Mouse (Mus musculus) kidney, embryonic 15.5 days (tissue): ENCODE measurements around the gene Afg1l. TPM values are rescaled to one million over a fixed set of nuclear protein-coding genes. Genes with fewer than 3 reads are reported as not detected.
A peak's percentile ranks its signal among the peaks of the same experiment; 100 is the strongest.

ENCODE experiments used
- ATAC-seq: fragments of 200-750 bp; cut with Nextera tagmentation; replicated peaks from 2 replicates; pipeline ENCODE4 v1.8.0; 2017; ENCODE audit warnings: moderate TSS enrichment; ENCODE audit not compliant: low FRiP score
- H3K27ac ChIP-seq: fragments of 300-500 bp; sonication (generic); 2 replicates; pipeline ENCODE4 v1.5.1; 2015; ENCODE audit warnings: mild to moderate bottlenecking, inconsistent platforms
- H3K27me3 ChIP-seq: fragments of 300-500 bp; sonication (generic); 2 replicates; pipeline ENCODE4 v1.6.1; 2015; ENCODE audit warnings: inconsistent platforms
- H3K36me3 ChIP-seq: fragments of 300-500 bp; sonication (generic); 2 replicates; pipeline ENCODE4 v1.6.1; 2015; ENCODE audit warnings: inconsistent platforms
- H3K4me1 ChIP-seq: fragments of 300-500 bp; sonication (generic); 2 replicates; pipeline ENCODE4 v1.6.1; 2015; ENCODE audit warnings: inconsistent platforms
- H3K4me2 ChIP-seq: fragments of 300-500 bp; sonication (generic); 2 replicates; pipeline ENCODE4 v1.6.1; 2015; ENCODE audit warnings: moderate library complexity, mild to moderate bottlenecking, inconsistent platforms
- H3K4me3 ChIP-seq: fragments of 300-500 bp; sonication (generic); replicated peaks from 2 replicates; pipeline ENCODE4 v1.5.1; 2015; ENCODE audit warnings: mild to moderate bottlenecking, inconsistent platforms
- H3K9ac ChIP-seq: fragments of 300-500 bp; sonication (generic); 2 replicates; pipeline ENCODE4 v1.6.1; 2015; ENCODE audit warnings: mild to moderate bottlenecking, inconsistent platforms
- H3K9me3 ChIP-seq: fragments of 300-500 bp; sonication (generic); replicated peaks from 2 replicates; pipeline ENCODE4 v1.6.1; 2016; ENCODE audit warnings: inconsistent platforms
- WGBS: fragments of 180-500 bp; shearing (Covaris S2); methylation state at CpG from one replicate; pipeline ENCODE4 v1.1.7; 2015; ENCODE audit warnings: mixed read lengths; 5-methylcytosine and 5-hydroxymethylcytosine counted together
- polyA plus RNA-seq: library from polyadenylated mRNA; unstranded; fragments of >200 nt; fragmentation: Nextera tagmentation; extraction: Ambion mirVana; gene quantifications from 2 replicates; pipeline ENCODE4 v1.2.1, GENCODE M21; 2015

Afg1l gene
- polyA plus RNA-seq, 1 experiment from 2014 or later = 7.0 TPM

DNA sequence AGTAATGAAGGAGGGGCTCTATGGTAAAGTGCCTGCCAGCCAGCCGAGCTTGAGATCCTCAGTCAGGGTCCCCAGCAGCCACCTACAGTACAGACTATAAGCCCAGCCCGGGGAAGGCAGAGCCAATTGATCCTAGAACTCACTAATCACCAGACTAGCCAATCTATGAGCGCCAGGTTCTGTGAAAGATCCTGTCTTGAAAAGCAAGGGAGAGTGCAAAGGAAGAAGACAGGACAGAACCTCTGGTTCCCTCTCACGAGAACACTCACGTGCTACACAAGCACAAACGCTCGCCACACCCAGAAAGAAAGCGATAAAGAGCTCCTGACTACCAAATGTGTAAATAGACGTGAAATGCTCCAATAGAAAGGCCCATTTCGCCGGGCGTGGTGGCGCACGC, 13.6 kb downstream of the Afg1l start:
- H3K4me2 ChIP-seq = no peak overlapping the region
- H3K36me3 ChIP-seq = peaks cover 2% of the 10 kb centered on the region; the same call in 1 of the 2 replicates
- no peaks in the 10 kb centered on the region for H3K9me3 ChIP-seq
- WGBS = 78% methylated on average over 14 of the region's 14 CpGs
- H3K4me1 ChIP-seq = peaks cover 7% of the 10 kb centered on the region
- peak overlapping the region; percentile 60 for H3K27ac ChIP-seq
- no peak overlapping the region for H3K4me3 ChIP-seq
- no peaks in the 10 kb centered on the region for H3K27me3 ChIP-seq
- ATAC-seq = no peak
- no peak overlapping the region for H3K9ac ChIP-seq

DNA sequence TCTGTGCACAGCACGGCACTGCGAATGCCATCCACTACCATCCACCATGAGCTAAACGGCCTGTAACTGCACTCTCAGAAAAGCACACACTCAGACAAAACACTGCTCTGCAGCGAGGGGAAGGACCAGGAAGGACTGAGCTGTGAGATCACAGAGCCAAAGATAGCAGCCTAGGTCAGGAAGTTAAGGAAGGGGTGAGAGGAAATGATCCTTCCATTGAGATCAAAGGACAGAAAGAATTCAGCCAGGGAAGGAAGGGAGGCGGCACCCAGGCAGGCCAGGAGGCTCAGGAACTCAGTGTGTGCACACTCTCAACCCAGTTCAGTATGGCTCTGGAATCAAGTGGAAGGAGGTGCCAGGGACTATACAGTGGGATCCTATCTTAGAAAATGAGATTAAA, 14.1 kb downstream of the Afg1l start:
- peak; percentile 71; the same call in 1 of the 2 replicates for ATAC-seq
- H3K36me3 ChIP-seq = peaks cover 6% of the 10 kb centered on the region
- peak overlapping the region; percentile 67 for H3K27ac ChIP-seq
- 22% methylated on average over 5 of the region's 5 CpGs for WGBS
- peaks cover 7% of the 10 kb centered on the region for H3K4me1 ChIP-seq
- no peak overlapping the region for H3K4me2 ChIP-seq
- no peaks in the 10 kb centered on the region for H3K27me3 ChIP-seq
- no peaks in the 10 kb centered on the region for H3K9me3 ChIP-seq
- H3K4me3 ChIP-seq = no peak overlapping the region
- no peak overlapping the region for H3K9ac ChIP-seq

DNA sequence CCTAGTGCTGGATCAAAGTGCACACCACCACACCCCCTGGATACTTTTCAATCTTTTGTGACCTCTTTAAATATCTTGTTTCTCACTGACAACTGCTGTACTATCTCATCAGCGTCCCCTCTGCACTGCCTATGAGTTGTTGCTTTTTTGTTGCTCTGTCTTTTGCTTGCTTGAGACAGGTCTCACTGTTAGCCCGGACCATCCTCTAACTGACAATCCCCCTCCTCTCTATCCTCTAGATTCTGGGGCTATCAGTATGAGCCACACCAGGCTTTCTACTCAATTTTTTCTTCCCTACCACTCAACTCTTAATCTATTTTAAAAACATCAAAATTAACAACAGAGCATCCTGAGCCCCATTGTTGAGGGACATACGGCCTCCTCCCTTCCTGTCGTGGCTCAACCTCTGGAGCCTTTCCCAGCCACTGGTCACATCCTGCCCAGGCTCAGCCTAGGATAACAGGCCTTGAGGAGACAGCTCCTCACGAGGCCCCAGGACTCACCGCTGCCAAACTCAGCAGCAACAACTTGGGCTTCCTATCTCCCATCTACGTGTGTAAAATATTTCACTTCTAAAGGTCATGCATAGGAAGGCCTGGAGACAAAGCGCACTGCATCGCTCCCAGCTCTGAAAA, 20.7 kb downstream of the Afg1l start:
- Histone ChIP-seq H3K4me3 (no peak overlapping the region), H3K9me3 (no peaks in the 10 kb centered on the region; the same call in 1 of the 2 replicates), H3K27me3 (no peaks in the 10 kb centered on the region), H3K27ac (peak overlapping the region; percentile 59), H3K4me1 (no peaks in the 10 kb centered on the region), H3K9ac (no peak overlapping the region), H3K36me3 (peaks cover 13% of the 10 kb centered on the region), H3K4me2 (no peak overlapping the region)
- 58% methylated on average over 9 of the region's 9 CpGs for WGBS
- ATAC-seq = no peak

DNA sequence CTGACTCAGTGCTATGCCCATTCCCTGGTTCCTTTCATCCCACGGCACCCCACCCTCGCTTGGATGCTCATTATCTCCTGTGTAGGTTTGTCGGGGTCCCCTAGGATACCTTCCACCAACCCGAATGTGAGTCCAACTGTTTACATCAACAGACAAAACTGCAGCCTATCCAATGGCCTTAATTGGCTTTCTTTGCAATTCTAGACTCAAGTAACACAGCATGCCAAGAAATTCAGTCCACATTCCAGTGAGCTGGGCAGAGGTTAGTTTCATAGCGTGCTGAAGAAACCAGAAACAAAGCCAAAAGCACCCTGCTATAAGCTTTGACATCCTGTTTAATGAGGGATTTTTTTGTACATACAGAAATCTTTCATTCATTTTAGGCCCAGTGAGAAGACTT, 22.4 kb downstream of the Afg1l start:
- H3K9me3 ChIP-seq = no peaks in the 10 kb centered on the region; the same call in 1 of the 2 replicates
- H3K9ac ChIP-seq = no peak overlapping the region
- WGBS = 75% methylated on average over 5 of the region's 5 CpGs
- no peaks in the 10 kb centered on the region for H3K27me3 ChIP-seq
- H3K27ac ChIP-seq = no peak overlapping the region
- no peak overlapping the region for H3K4me2 ChIP-seq
- ATAC-seq = no peak
- no peak overlapping the region for H3K4me3 ChIP-seq
- H3K4me1 ChIP-seq = no peaks in the 10 kb centered on the region
- H3K36me3 ChIP-seq = peaks cover 13% of the 10 kb centered on the region

DNA sequence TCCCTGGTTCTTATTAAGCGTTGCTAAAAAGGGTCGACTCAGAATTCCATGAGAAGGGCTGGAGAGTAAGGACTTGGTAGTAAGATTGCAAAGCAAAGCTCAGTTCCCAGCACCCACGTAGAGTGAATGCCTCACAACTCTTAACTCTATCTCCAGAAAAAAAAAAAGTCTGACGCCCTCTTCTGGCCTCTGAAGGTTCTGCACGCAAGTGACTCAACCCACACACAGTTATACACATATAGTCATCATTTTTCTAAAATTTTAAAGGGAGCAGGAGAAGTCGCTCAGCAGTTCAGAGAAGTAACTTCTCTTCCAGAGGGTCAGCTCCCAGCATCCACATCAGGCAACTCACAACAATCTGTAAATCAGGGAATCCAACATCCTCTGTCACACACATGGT, 23.7 kb downstream of the Afg1l start:
- WGBS = 85% methylated on average over 6 of the region's 6 CpGs

DNA sequence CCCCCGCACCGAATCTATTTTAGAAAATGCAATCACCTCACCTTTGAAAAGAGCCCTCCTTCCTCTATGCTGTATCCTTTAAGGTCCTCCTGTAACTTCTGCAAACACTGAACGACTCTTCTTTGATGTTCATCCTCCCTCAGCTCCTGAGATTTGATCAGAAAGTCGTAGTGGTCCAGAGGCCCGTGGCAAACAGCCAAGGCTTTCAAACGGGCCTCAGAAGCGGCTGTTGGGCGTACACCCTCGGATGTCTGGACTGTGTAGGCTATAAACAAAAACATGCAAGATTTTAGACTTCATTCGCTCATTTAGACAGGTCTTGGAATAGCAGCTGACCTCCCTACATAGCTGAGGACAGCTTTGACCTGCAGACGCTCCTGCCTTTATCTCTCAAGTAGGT, 24.1 kb downstream of the Afg1l start:
- Histone ChIP-seq H3K4me3 (no peak overlapping the region), H3K4me1 (peaks cover 7% of the 10 kb centered on the region), H3K27me3 (no peaks in the 10 kb centered on the region), H3K4me2 (no peak overlapping the region), H3K27ac (no peak overlapping the region), H3K36me3 (peaks cover 7% of the 10 kb centered on the region; the same call in 1 of the 2 replicates), H3K9ac (no peak overlapping the region), H3K9me3 (no peaks in the 10 kb centered on the region; the same call in 1 of the 2 replicates)
- 66% methylated on average over 11 of the region's 11 CpGs for WGBS
- no peak for ATAC-seq

More for the DNA sequence above, 23.7 kb downstream of the Afg1l start:
- Histone ChIP-seq H3K4me1 (peaks cover 2% of the 10 kb centered on the region; the same call in 1 of the 2 replicates), H3K27ac (no peak overlapping the region), H3K36me3 (peaks cover 9% of the 10 kb centered on the region), H3K4me3 (no peak overlapping the region), H3K4me2 (no peak overlapping the region), H3K27me3 (no peaks in the 10 kb centered on the region), H3K9ac (no peak overlapping the region), H3K9me3 (no peaks in the 10 kb centered on the region; the same call in 1 of the 2 replicates)
- no peak for ATAC-seq

DNA sequence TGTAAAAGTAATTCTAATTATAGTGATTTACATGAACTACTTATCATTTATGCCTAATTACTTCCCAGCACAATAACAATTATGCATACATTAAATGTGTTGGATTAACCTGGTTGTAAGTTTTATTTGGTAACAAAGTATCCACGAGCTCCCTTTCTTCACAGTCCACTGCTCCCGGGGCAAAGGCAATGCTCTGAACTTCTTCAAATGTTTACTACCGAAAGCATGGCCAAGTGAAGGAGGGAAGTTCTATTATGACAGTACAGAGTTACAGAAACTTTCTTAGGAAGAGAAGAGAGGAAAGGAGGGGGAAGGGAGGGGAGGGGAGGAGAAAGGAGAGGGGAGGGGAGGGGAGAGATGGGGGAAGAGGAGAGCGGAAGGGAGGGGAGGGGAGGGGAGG, 28.7 kb downstream of the Afg1l start:
- no peak for ATAC-seq
- H3K9me3 ChIP-seq = no peaks in the 10 kb centered on the region
- H3K4me2 ChIP-seq = no peak overlapping the region
- no peaks in the 10 kb centered on the region for H3K27me3 ChIP-seq
- peaks cover 7% of the 10 kb centered on the region; the same call in 1 of the 2 replicates for H3K36me3 ChIP-seq
- WGBS = 28% methylated on average over 3 of the region's 4 CpGs
- no peak overlapping the region for H3K27ac ChIP-seq
- H3K4me1 ChIP-seq = peaks cover 18% of the 10 kb centered on the region
- H3K9ac ChIP-seq = no peak overlapping the region
- no peak overlapping the region for H3K4me3 ChIP-seq

DNA sequence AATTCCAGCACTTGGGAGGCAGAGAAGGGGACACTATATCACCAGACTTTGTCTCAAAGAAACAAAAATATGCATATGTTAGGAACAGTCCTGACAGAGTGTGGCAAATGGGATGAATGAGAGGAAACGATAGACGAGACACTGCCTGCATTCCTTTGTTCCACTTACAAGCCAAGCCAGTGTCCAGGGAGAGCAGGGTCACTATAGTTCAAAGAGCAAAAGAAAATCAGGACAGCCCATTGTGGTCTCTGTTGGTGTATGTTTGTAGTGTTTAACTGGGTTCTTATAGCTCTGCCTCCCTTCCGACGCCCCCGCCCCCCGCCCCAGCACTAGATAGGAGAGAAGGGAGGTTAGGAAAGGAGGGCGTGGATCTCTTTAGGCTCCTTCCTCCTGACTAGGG, 30.0 kb downstream of the Afg1l start:
- Histone ChIP-seq H3K36me3 (peaks cover 4% of the 10 kb centered on the region; the same call in 1 of the 2 replicates), H3K4me2 (no peak overlapping the region), H3K9ac (no peak overlapping the region), H3K9me3 (no peaks in the 10 kb centered on the region), H3K27me3 (no peaks in the 10 kb centered on the region), H3K4me3 (no peak overlapping the region), H3K27ac (no peak overlapping the region), H3K4me1 (peaks cover 18% of the 10 kb centered on the region)
- ATAC-seq = peak; percentile 18; the same call in 1 of the 2 replicates
- 39% methylated on average over 7 of the region's 7 CpGs for WGBS

DNA sequence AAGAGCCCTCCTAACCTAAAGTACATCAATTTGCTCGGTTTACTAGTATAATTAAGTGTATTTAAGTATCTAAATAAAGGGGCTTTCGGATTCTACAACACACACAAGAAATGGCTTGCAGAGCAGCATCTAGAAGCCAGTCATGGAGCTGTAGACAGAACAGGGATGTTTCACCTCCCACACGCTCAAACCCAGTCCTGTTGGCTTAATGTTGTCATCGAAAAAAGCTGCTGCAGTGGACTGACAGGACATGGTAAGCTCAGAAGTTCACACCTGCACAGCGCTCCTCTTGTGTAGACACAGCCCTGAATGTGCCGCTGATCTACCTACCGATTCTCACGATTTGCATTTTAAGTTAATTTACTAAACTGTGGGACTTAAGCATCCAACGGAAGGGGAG, 32.2 kb downstream of the Afg1l start:
- no peak overlapping the region for H3K4me2 ChIP-seq
- no peak overlapping the region for H3K27ac ChIP-seq
- no peak overlapping the region for H3K9ac ChIP-seq
- WGBS = 67% methylated on average over 9 of the region's 9 CpGs
- H3K9me3 ChIP-seq = no peaks in the 10 kb centered on the region
- no peak overlapping the region for H3K4me3 ChIP-seq
- no peaks in the 10 kb centered on the region for H3K36me3 ChIP-seq
- ATAC-seq = no peak
- peaks cover 18% of the 10 kb centered on the region for H3K4me1 ChIP-seq
- no peaks in the 10 kb centered on the region for H3K27me3 ChIP-seq

DNA sequence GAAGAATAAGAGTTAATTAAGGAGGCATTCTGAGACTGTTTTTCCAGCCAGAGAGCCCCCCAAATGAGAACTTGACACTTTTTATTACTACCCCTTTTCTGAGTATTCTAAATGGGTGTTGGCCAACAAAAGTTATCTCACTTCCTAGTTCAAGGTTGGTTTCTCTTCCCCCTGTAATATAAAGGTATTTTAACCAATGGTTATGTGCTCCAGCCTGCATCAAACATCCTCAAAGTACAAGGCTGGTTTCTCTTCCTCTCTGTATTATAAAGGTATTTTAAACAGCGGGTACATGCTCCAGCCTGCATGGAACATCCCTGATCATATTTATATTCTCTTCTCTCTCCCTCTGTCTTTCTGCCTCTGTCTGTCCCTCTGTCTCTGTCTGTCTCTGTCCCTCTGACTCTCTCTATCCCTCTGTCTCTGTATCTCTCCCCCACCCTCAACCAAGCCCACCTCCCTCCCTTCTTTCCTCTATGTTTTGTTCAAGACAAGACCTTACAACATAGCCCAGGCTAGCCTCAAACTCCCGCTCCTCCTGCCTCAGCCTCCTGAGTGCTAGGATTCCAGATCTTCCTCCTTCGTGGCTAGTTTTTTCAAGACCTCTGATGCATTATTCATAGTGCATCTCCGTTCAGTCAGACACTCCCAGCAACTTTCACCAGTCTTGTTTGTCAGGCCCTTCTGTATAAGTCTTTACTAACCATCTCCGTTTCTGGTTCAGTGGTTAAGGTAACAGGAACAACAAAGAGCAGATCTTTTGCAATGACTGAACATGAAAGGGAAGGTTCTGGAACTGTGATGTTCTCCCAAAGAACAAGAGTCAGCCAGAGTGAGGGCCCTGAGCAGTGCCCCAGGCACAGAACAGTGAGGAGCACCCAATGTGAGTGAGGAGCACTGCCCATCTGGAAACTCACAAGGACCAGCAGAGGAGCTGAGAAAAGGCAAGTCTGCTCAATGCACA, 41.2 kb downstream of the Afg1l start:
- Histone ChIP-seq H3K4me1 (no peaks in the 10 kb centered on the region), H3K4me2 (no peak overlapping the region), H3K27ac (no peak overlapping the region), H3K9ac (no peak overlapping the region), H3K9me3 (0 out of 2 replicates have a peak, but pooled peaks cover 5% of the 10 kb centered on the region), H3K36me3 (peaks cover 14% of the 10 kb centered on the region), H3K4me3 (no peak overlapping the region), H3K27me3 (no peaks in the 10 kb centered on the region)
- no peak for ATAC-seq
- 82% methylated on average over 5 of the region's 5 CpGs for WGBS

DNA sequence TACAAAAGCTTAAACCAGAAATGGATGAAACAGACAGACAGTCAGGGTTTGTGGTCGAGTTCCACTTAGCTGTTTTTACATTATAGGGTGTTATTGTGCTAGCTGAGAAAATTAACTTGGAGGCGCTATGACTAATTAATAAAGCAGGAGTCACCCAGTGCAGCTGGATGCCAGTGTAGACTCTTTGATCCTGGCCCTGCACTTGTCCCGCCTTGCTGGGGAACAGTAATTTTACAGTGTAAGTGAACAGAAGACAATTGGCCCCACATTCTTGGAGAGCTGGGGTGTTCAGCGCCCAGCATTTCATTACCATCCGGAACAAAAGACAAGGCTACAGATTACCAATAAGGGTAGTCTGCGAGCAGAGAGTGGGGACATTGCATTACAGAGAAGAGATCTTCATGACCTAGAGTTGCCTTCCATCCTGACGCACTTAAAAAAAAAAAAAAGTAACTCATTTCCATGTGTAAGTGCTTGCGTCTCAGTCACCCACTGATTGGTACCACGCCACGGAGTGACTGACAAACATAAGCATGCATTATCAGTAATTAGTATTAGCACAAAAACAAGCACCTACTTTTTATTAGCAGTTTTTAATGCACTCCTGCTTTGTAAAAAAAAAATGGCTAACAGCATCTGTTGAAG, 60.7 kb downstream of the Afg1l start:
- no peaks in the 10 kb centered on the region for H3K36me3 ChIP-seq
- 54% methylated on average over 10 of the region's 10 CpGs for WGBS
- H3K9me3 ChIP-seq = no peaks in the 10 kb centered on the region
- H3K4me3 ChIP-seq = no peak overlapping the region
- H3K4me1 ChIP-seq = no peaks in the 10 kb centered on the region
- no peak overlapping the region for H3K27ac ChIP-seq
- no peak overlapping the region for H3K9ac ChIP-seq
- H3K4me2 ChIP-seq = no peak overlapping the region
- no peak for ATAC-seq
- no peaks in the 10 kb centered on the region for H3K27me3 ChIP-seq
